Mouse (Mus musculus): Measurements from ENCODE around the gene Wdr25. TPM values are rescaled to one million over a fixed set of nuclear protein-coding genes. Genes with fewer than 3 reads are reported as not detected.
"Not testable (repeated sequence)": the region's sequence is repeated elsewhere in the genome, so short reads cannot be mapped to it uniquely, and the experiment has no call there.

Gene Wdr25
- polyA plus RNA-seq (2016; fragmentation: Nextera tagmentation; extraction: Ambion mirVana) = 5.6 and 5.8 TPM in 2 replicates

- peak within 1 kb of the TSS; percentile 98 for H3K4me3 ChIP-seq
- peak within 1 kb of the TSS; percentile 95 for H3K4me2 ChIP-seq
- H3K9ac ChIP-seq = peak within 1 kb of the TSS; percentile 88
- H3K36me3 ChIP-seq = peaks cover 14% of the 10 kb centered on the region
- 0 out of 2 replicates have a peak within 1 kb of the TSS, but pooled peaks have one; percentile 39 for H3K27ac ChIP-seq (ENCODE audit: poor library complexity, severe bottlenecking)
- ATAC-seq (ENCODE audit: insufficient number of reproducible peaks, low FRiP score) = no peak
- no peaks in the 10 kb centered on the region for H3K9me3 ChIP-seq (replicated peaks)
- peaks cover 22% of the 10 kb centered on the region for H3K4me1 ChIP-seq (replicated peaks)
- no peaks in the 10 kb centered on the region for H3K27me3 ChIP-seq (replicated peaks)
- WGBS = 19% methylated on average over 12 of the region's 12 CpGs
Observed at GRCm38 (mm10) chr12:108892989-108893714, at the start of gene Wdr25. Gene Wdr25, plus strand, starts transcription at chr12:108893631.

- H3K36me3 ChIP-seq = peaks cover 36% of the 10 kb centered on the region
- H3K9ac ChIP-seq; H3K27me3 ChIP-seq (replicated peaks); ATAC-seq (ENCODE audit: insufficient number of reproducible peaks, low FRiP score); H3K4me3 ChIP-seq; H3K4me2 ChIP-seq; H3K4me1 ChIP-seq (replicated peaks); H3K27ac ChIP-seq (ENCODE audit: poor library complexity, severe bottlenecking): not testable (repeated sequence)
- WGBS = 89% methylated on average over 3 of the region's 3 CpGs
- peaks cover 12% of the 10 kb centered on the region for H3K9me3 ChIP-seq (replicated peaks)
Observed at GRCm38 (mm10) chr12:108848033-108848432, 45.4 kb upstream of the Wdr25 start.

GRCm38 (mm10) chr12:108849488-108850022, 43.9 kb upstream of the Wdr25 start:
- no peaks in the 10 kb centered on the region for H3K27me3 ChIP-seq (replicated peaks)

GRCm38 (mm10) chr12:108850129-108850528, 43.3 kb upstream of the Wdr25 start:
- no peaks in the 10 kb centered on the region for H3K4me1 ChIP-seq (replicated peaks)

More at GRCm38 (mm10) chr12:108849488-108850022, 43.9 kb upstream of the Wdr25 start:
- Histone ChIP-seq H3K9me3 (replicated peaks) (peaks cover 7% of the 10 kb centered on the region; the same call in 1 of the 2 replicates), H3K4me1 (replicated peaks) (no peaks in the 10 kb centered on the region), H3K4me3 (no peak overlapping the region), H3K4me2 (no peak overlapping the region), H3K27ac (ENCODE audit: poor library complexity, severe bottlenecking) (no peak overlapping the region), H3K36me3 (peaks cover 24% of the 10 kb centered on the region), H3K9ac (no peak overlapping the region)
- no peak for ATAC-seq (ENCODE audit: insufficient number of reproducible peaks, low FRiP score)
- WGBS = 79% methylated on average over 4 of the region's 4 CpGs

GRCm38 (mm10) chr12:108850886-108851285, 42.5 kb upstream of the Wdr25 start:
- Histone ChIP-seq H3K9me3 (replicated peaks) (peaks cover 7% of the 10 kb centered on the region; the same call in 1 of the 2 replicates), H3K9ac (no peak overlapping the region), H3K4me2 (no peak overlapping the region), H3K4me1 (replicated peaks) (no peaks in the 10 kb centered on the region), H3K27me3 (replicated peaks) (no peaks in the 10 kb centered on the region), H3K36me3 (peaks cover 11% of the 10 kb centered on the region; the same call in 1 of the 2 replicates), H3K4me3 (no peak overlapping the region), H3K27ac (ENCODE audit: poor library complexity, severe bottlenecking) (no peak overlapping the region)
- WGBS = 86% methylated on average over 8 of the region's 8 CpGs
- no peak for ATAC-seq (ENCODE audit: insufficient number of reproducible peaks, low FRiP score)

More at GRCm38 (mm10) chr12:108850129-108850528, 43.3 kb upstream of the Wdr25 start:
- H3K4me2 ChIP-seq = no peak overlapping the region
- H3K27ac ChIP-seq (ENCODE audit: poor library complexity, severe bottlenecking) = no peak overlapping the region
- no peaks in the 10 kb centered on the region for H3K27me3 ChIP-seq (replicated peaks)
- WGBS = 67% methylated on average over 8 of the region's 8 CpGs
- no peak overlapping the region for H3K9ac ChIP-seq
- no peak overlapping the region for H3K4me3 ChIP-seq
- H3K9me3 ChIP-seq (replicated peaks) = peaks cover 7% of the 10 kb centered on the region; the same call in 1 of the 2 replicates
- peaks cover 18% of the 10 kb centered on the region for H3K36me3 ChIP-seq
- no peak for ATAC-seq (ENCODE audit: insufficient number of reproducible peaks, low FRiP score)

GRCm38 (mm10) chr12:108852822-108853221, 40.6 kb upstream of the Wdr25 start:
- 87% methylated on average over 8 of the region's 8 CpGs for WGBS
- no peak overlapping the region for H3K27ac ChIP-seq (ENCODE audit: poor library complexity, severe bottlenecking)
- H3K4me2 ChIP-seq = no peak overlapping the region
- H3K4me3 ChIP-seq = no peak overlapping the region
- H3K9ac ChIP-seq = no peak overlapping the region
- H3K4me1 ChIP-seq (replicated peaks) = no peaks in the 10 kb centered on the region
- no peaks in the 10 kb centered on the region for H3K9me3 ChIP-seq (replicated peaks)
- no peak for ATAC-seq (ENCODE audit: insufficient number of reproducible peaks, low FRiP score)
- H3K27me3 ChIP-seq (replicated peaks) = no peaks in the 10 kb centered on the region
- peaks cover 3% of the 10 kb centered on the region; the same call in 1 of the 2 replicates for H3K36me3 ChIP-seq

- H3K9me3 ChIP-seq (replicated peaks) = no peaks in the 10 kb centered on the region
- no peak overlapping the region for H3K4me3 ChIP-seq
- H3K27me3 ChIP-seq (replicated peaks) = no peaks in the 10 kb centered on the region
- H3K4me2 ChIP-seq = no peak overlapping the region
- peaks cover 11% of the 10 kb centered on the region for H3K36me3 ChIP-seq
- 86% methylated on average over 10 of the region's 10 CpGs for WGBS
- no peak overlapping the region for H3K27ac ChIP-seq (ENCODE audit: poor library complexity, severe bottlenecking)
- H3K4me1 ChIP-seq (replicated peaks) = no peaks in the 10 kb centered on the region
- no peak overlapping the region for H3K9ac ChIP-seq
- ATAC-seq (ENCODE audit: insufficient number of reproducible peaks, low FRiP score) = no peak
Observed at GRCm38 (mm10) chr12:108855081-108855480, 38.4 kb upstream of the Wdr25 start.

GRCm38 (mm10) chr12:108856186-108856585, 37.2 kb upstream of the Wdr25 start:
- no peaks in the 10 kb centered on the region for H3K27me3 ChIP-seq (replicated peaks)
- no peak overlapping the region for H3K4me3 ChIP-seq
- ATAC-seq (ENCODE audit: insufficient number of reproducible peaks, low FRiP score) = no peak
- H3K9ac ChIP-seq = no peak overlapping the region
- WGBS = 87% methylated on average over 8 of the region's 8 CpGs
- no peak overlapping the region for H3K27ac ChIP-seq (ENCODE audit: poor library complexity, severe bottlenecking)
- no peak overlapping the region for H3K4me2 ChIP-seq
- no peaks in the 10 kb centered on the region for H3K9me3 ChIP-seq (replicated peaks)
- peaks cover 22% of the 10 kb centered on the region for H3K36me3 ChIP-seq
- H3K4me1 ChIP-seq (replicated peaks) = no peaks in the 10 kb centered on the region

GRCm38 (mm10) chr12:108857109-108857508, 36.3 kb upstream of the Wdr25 start:
- Histone ChIP-seq H3K4me1 (replicated peaks) (no peaks in the 10 kb centered on the region), H3K27ac (ENCODE audit: poor library complexity, severe bottlenecking) (no peak overlapping the region), H3K36me3 (peaks cover 31% of the 10 kb centered on the region), H3K27me3 (replicated peaks) (no peaks in the 10 kb centered on the region), H3K9ac (no peak overlapping the region), H3K4me3 (no peak overlapping the region), H3K4me2 (no peak overlapping the region), H3K9me3 (replicated peaks) (no peaks in the 10 kb centered on the region)
- no peak for ATAC-seq (ENCODE audit: insufficient number of reproducible peaks, low FRiP score)
- 86% methylated on average over 7 of the region's 7 CpGs for WGBS

- no peak overlapping the region for H3K4me3 ChIP-seq
- peaks cover 37% of the 10 kb centered on the region for H3K36me3 ChIP-seq
- ATAC-seq (ENCODE audit: insufficient number of reproducible peaks, low FRiP score) = no peak
- H3K4me2 ChIP-seq = no peak overlapping the region
- no peak overlapping the region for H3K27ac ChIP-seq (ENCODE audit: poor library complexity, severe bottlenecking)
- 77% methylated on average over 7 of the region's 7 CpGs for WGBS
- no peaks in the 10 kb centered on the region for H3K9me3 ChIP-seq (replicated peaks)
- no peaks in the 10 kb centered on the region for H3K4me1 ChIP-seq (replicated peaks)
- H3K9ac ChIP-seq = no peak overlapping the region
- H3K27me3 ChIP-seq (replicated peaks) = no peaks in the 10 kb centered on the region
Observed at GRCm38 (mm10) chr12:108857589-108858184, 35.7 kb upstream of the Wdr25 start.

GRCm38 (mm10) chr12:108858486-108858885, 34.9 kb upstream of the Wdr25 start:
- Histone ChIP-seq H3K4me3 (no peak overlapping the region), H3K4me2 (no peak overlapping the region), H3K27ac (ENCODE audit: poor library complexity, severe bottlenecking) (no peak overlapping the region), H3K4me1 (replicated peaks) (no peaks in the 10 kb centered on the region), H3K9ac (no peak overlapping the region), H3K36me3 (peaks cover 45% of the 10 kb centered on the region), H3K27me3 (replicated peaks) (no peaks in the 10 kb centered on the region), H3K9me3 (replicated peaks) (no peaks in the 10 kb centered on the region)
- 74% methylated on average over 5 of the region's 5 CpGs for WGBS
- ATAC-seq (ENCODE audit: insufficient number of reproducible peaks, low FRiP score) = no peak

All from heart, embryonic 12.5 days (tissue).